Mouse (Mus musculus) layer of hippocampus, adult 9-10 months (tissue): ENCODE data around the gene Trim12a.
"Not testable (repeated sequence)": the region's sequence is repeated elsewhere in the genome, so short reads cannot be mapped to it uniquely, and the experiment has no call there.

Experiments used
- DNase-seq: peaks from one replicate; pipeline ENCODE4 v3.0.0; 2022; ENCODE audit warnings: low spot score

Trim12a gene

GRCm38 (mm10) chr7:104315369-104316080 lies at the start of gene Trim12a:
Trim12a (minus strand) TSS chr7:104315466.
- not testable (repeated sequence) for DNase-seq

- DNase-seq = no peak
Measured at GRCm38 (mm10) chr7:104353600-104353967, 38.3 kb upstream of the Trim12a start.

GRCm38 (mm10) chr7:104352717-104353599 lies 37.7 kb upstream of the Trim12a start, which contains the start of gene Trim12c:
Trim12c (minus strand) TSS chr7:104353362.
- peak; percentile 13 for DNase-seq

GRCm38 (mm10) chr7:104348043-104348442 lies 32.8 kb upstream of the Trim12a start:
- not testable (repeated sequence) for DNase-seq

GRCm38 (mm10) chr7:104340744-104341143 lies 25.5 kb upstream of the Trim12a start:
- DNase-seq = not testable (repeated sequence)

GRCm38 (mm10) chr7:104335547-104335946 lies 20.3 kb upstream of the Trim12a start:
- not testable (repeated sequence) for DNase-seq

GRCm38 (mm10) chr7:104329171-104329570 lies 13.9 kb upstream of the Trim12a start, which contains the start of gene Trim34b:
Trim34b (plus strand) TSS chr7:104329471.
- not testable (repeated sequence) for DNase-seq

GRCm38 (mm10) chr7:104322028-104322427 lies 6.8 kb upstream of the Trim12a start:
- no peak for DNase-seq

GRCm38 (mm10) chr7:104314796-104315353 lies 391 bp downstream of the Trim12a start:
- DNase-seq = no peak

GRCm38 (mm10) chr7:104291638-104292400 lies 23.4 kb downstream of the Trim12a start:
- no peak for DNase-seq

GRCm38 (mm10) chr7:104290641-104291040 lies 24.6 kb downstream of the Trim12a start:
- DNase-seq = no peak

- DNase-seq = not testable (repeated sequence)
Measured at GRCm38 (mm10) chr7:104287576-104288443, 27.5 kb downstream of the Trim12a start, which contains the start of gene Trim5. Trim5 (minus strand) TSS chr7:104288094.

- not testable (repeated sequence) for DNase-seq
Measured at GRCm38 (mm10) chr7:104279361-104279760, 35.9 kb downstream of the Trim12a start.

- DNase-seq = not testable (repeated sequence)
Measured at GRCm38 (mm10) chr7:104265335-104265734, 49.9 kb downstream of the Trim12a start.

GRCm38 (mm10) chr7:104260380-104260779 lies 54.9 kb downstream of the Trim12a start:
- not testable (repeated sequence) for DNase-seq
